Comparison of ENCODE assay signal across 22 mouse cellular contexts in genomic region chr16:50289764-50290163, GRCm38 (mm10).
"Had no signal": no experiment of that assay in that cellular context is flagged by ENCODE, and none has a peak within 500 bp of the region (broad histone marks: within the 10 kb centered on the region; RNA-seq: fewer than 3 reads in every experiment).

No protein-coding gene starts in this region.

- DNase-seq: kidney, postnatal 10 days; kidney, postnatal 36 days; liver; lung, adult 18-20 months; lung, postnatal 14 days; right cerebral cortex, adult 18-20 months; right cerebral cortex, postnatal 14 days; right cerebral cortex, postnatal 4 days; thymus, adult 2 months; thymus, postnatal 25 days had no signal

- H3K9ac ChIP-seq: kidney, embryonic 15.5 days; limb, embryonic 13.5 days; liver, embryonic 12.5 days; liver, embryonic 15.5 days; lung, embryonic 15.5 days; midbrain, embryonic 12.5 days; midbrain, embryonic 15.5 days; neural tube, embryonic 12.5 days; neural tube, embryonic 15.5 days had no signal

- H3K27ac ChIP-seq: kidney, embryonic 15.5 days; limb, embryonic 10.5 days; limb, embryonic 13.5 days; liver, embryonic 12.5 days; liver, embryonic 15.5 days; lung, embryonic 15.5 days; macrophage; midbrain, embryonic 12.5 days; midbrain, embryonic 15.5 days; neural tube, embryonic 12.5 days; neural tube, embryonic 15.5 days; stomach, postnatal 0 days had no signal

- H3K27me3 ChIP-seq: kidney, embryonic 15.5 days; limb, embryonic 13.5 days; liver, embryonic 12.5 days; liver, embryonic 15.5 days; lung, embryonic 15.5 days; midbrain, embryonic 12.5 days; midbrain, embryonic 15.5 days; neural tube, embryonic 12.5 days; neural tube, embryonic 15.5 days had no signal

- ATAC-seq: liver, embryonic 12.5 days; midbrain, embryonic 15.5 days had no signal

- H3K4me3 ChIP-seq: kidney, embryonic 15.5 days; limb, embryonic 10.5 days; limb, embryonic 13.5 days; liver, embryonic 12.5 days; liver, embryonic 15.5 days; lung, embryonic 15.5 days; midbrain, embryonic 12.5 days; midbrain, embryonic 15.5 days; neural tube, embryonic 12.5 days; neural tube, embryonic 15.5 days had no signal

- H3K4me1 ChIP-seq: kidney, embryonic 15.5 days; limb, embryonic 13.5 days; liver, embryonic 12.5 days; liver, embryonic 15.5 days; lung, embryonic 15.5 days; midbrain, embryonic 12.5 days; midbrain, embryonic 15.5 days; neural tube, embryonic 12.5 days; neural tube, embryonic 15.5 days had no signal

- H3K9me3 ChIP-seq: kidney, embryonic 15.5 days; limb, embryonic 10.5 days; limb, embryonic 13.5 days; liver, embryonic 12.5 days; liver, embryonic 15.5 days; lung, embryonic 15.5 days; midbrain, embryonic 12.5 days; midbrain, embryonic 15.5 days; neural tube, embryonic 12.5 days; neural tube, embryonic 15.5 days had no signal

- H3K36me3 ChIP-seq: kidney, embryonic 15.5 days; limb, embryonic 10.5 days; limb, embryonic 13.5 days; liver, embryonic 12.5 days; liver, embryonic 15.5 days; lung, embryonic 15.5 days; midbrain, embryonic 12.5 days; midbrain, embryonic 15.5 days; neural tube, embryonic 12.5 days; neural tube, embryonic 15.5 days had no signal
